Mouse (Mus musculus) CH12.LX (cell line): ENCODE data around the gene Sphk1.

Source experiments
- CTCF ChIP-seq, 2 experiments: IDR thresholded peaks in 1 of 2; conservative IDR thresholded peaks in 1 of 2; 2 replicates each; pipeline ENCODE4 v1.5.1; 2011 to 2012; ENCODE audit warnings: low read depth in 2 of 2, low read length in 2 of 2, improper control_type of control experiment in 1 of 2, inconsistent platforms in 1 of 2, mild to moderate bottlenecking in 1 of 2, moderate library complexity in 1 of 2
- EP300 ChIP-seq: IDR thresholded peaks from 2 replicates; pipeline ENCODE4 v1.6.1; 2011; ENCODE audit warnings: low read length, improper control_type of control experiment
- MAX ChIP-seq: IDR thresholded peaks from 2 replicates; pipeline ENCODE4 v1.6.1; 2011; ENCODE audit warnings: low read length, improper control_type of control experiment
- NRF1 ChIP-seq: IDR thresholded peaks from 2 replicates; pipeline ENCODE4 v1.6.1; 2014; ENCODE audit warnings: low read depth, mild to moderate bottlenecking, inconsistent platforms, low read length, improper control_type of control experiment, moderate library complexity
- POLR2A ChIP-seq: IDR thresholded peaks from 2 replicates; pipeline ENCODE4 v1.6.1; 2011; ENCODE audit warnings: low read depth, mild to moderate bottlenecking, improper control_type of control experiment, low read length
- POLR2AphosphoS2 ChIP-seq: IDR thresholded peaks from 2 replicates; pipeline ENCODE4 v1.6.1; 2011; ENCODE audit warnings: low read depth, low read length, improper control_type of control experiment
- RCOR1 ChIP-seq: conservative IDR thresholded peaks from 2 replicates; pipeline ENCODE4 v1.6.1; 2012; ENCODE audit warnings: low read depth, mild to moderate bottlenecking, inconsistent platforms, low read length, improper control_type of control experiment
- SIN3A ChIP-seq: IDR thresholded peaks from 2 replicates; pipeline ENCODE4 v1.6.1; 2012; ENCODE audit warnings: low read length, improper control_type of control experiment, inconsistent platforms
- USF2 ChIP-seq: conservative IDR thresholded peaks from 2 replicates; pipeline ENCODE4 v1.6.1; 2011; ENCODE audit warnings: low read depth, low read length, improper control_type of control experiment
- ZKSCAN1 ChIP-seq: IDR thresholded peaks from 2 replicates; pipeline ENCODE4 v1.6.1; 2012; ENCODE audit warnings: low read depth, inconsistent platforms, low read length, improper control_type of control experiment, borderline replicate concordance

DNA sequence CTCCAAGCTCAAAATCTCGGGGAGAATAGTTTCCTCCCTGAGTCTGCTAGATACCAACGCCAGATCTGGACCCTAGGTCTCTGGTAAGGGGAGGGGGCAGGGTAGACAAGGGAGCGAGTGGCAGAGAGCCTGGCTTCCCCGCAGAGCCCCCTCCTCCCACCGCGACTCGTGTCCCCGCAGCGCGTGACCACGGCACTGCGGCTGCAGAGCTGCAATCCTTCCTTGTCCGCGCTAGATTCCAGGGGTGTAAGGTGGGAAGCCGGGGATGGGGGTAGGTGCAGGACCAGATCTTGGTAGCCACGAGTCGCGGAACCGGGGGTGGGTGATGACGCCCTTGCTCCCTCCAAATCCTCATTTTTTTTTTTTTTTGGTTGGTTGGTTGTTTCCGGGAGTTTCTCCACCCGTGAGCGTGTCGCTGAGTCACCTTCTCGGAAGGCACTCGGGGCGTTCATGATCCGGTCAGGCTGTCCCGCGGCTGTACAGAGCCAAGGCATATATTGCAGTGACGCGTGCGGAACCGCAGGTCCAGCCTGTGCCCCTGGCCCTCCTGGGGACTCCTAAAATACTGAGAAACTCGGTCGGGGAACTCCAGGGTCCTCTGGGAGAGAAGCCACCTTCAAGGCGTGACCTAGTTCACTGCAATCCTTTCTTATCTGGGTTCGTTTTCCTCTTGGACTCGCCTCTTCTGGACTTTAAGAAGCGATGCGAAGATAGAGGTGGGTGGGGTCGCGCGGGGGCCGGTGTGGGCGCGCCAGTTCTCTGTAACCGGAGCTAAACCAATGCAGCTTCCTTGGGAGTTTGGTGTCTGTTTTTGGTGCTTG is 856 bp downstream of the Sphk1 start:
- no peak for TF ChIP-seq NRF1
- no peak for TF ChIP-seq ZKSCAN1
- TF ChIP-seq CTCF (conservative IDR thresholded peaks at IDR 0.05 in 1 of 2, IDR thresholded peaks at IDR 0.05 in 1 of 2; ENCODE audit: low read depth in 2 of 2, low read length in 2 of 2) = no peak
- no peak for TF ChIP-seq USF2
- TF ChIP-seq MAX = no peak
- TF ChIP-seq RCOR1 = no peak
- no peak for TF ChIP-seq POLR2A
- no peak for TF ChIP-seq SIN3A
- TF ChIP-seq POLR2AphosphoS2 = no peak
- 0 out of 2 replicates have a peak, but pooled peaks have one; percentile 19 for TF ChIP-seq EP300
